In the genomic region with DNA sequence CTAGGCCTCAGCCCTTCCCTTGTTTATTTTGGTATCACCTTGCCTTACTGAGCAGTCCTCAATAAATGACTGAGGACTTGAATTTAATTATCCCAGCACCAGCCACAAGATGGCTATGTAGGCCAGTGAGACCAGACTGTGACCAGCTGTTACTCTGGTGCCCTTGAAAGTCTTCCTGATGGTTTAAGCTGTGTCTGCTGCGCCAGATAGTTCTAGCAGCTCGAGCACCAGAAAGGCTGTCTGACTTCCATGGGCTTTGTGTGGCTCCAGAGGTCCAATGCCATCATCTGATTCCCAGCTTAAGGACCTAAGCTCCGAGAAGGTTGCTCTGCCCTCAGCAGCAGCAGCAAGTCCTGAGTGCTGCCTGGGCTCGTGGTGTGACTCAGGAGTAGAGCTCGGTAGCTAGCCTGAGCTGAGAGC, we compare ENCODE assay signal across 9 mouse cellular contexts. TPM values are rescaled to one million over a fixed set of nuclear protein-coding genes. Genes with fewer than 3 reads are reported as not detected.
DNase-seq lines count a peak whose midpoint lies in the region; ATAC-seq and TF ChIP-seq lines count a peak whose summit lies in the region.
"Had no signal": no experiment of that assay in that cellular context is flagged by ENCODE, and none has a peak within 500 bp of the region (broad histone marks: within the 10 kb centered on the region; RNA-seq: fewer than 3 reads in every experiment).

No protein-coding gene starts in this region.

- no peak for ATAC-seq in limb, embryonic 11.5 days (ENCODE audit: insufficient number of reproducible peaks, low FRiP score, low TSS enrichment, low read depth)
- ATAC-seq in midbrain, postnatal 0 days (ENCODE audit: low FRiP score) = peak; percentile 72; the same call in 1 of the 2 replicates

- no peak overlapping the region for H3K9ac ChIP-seq in limb, embryonic 11.5 days (ENCODE audit: low read length)
- H3K9ac ChIP-seq in midbrain, postnatal 0 days (replicated peaks; ENCODE audit: low read length, poor library complexity, severe bottlenecking) = no peak overlapping the region
- H3K9ac ChIP-seq: embryonic facial prominence, embryonic 15.5 days had no signal

- H3K4me1 ChIP-seq in limb, embryonic 11.5 days (ENCODE audit: control insufficient read depth, insufficient read depth, low read length) = no peaks in the 10 kb centered on the region
- H3K4me1 ChIP-seq in midbrain, postnatal 0 days (ENCODE audit: insufficient read depth, low read length) = no peaks in the 10 kb centered on the region

- TF ChIP-seq CTCF in midbrain, postnatal 0 days (IDR thresholded peaks at IDR 0.05) = peak; percentile 87

- no peaks in the 10 kb centered on the region for H3K36me3 ChIP-seq in limb, embryonic 11.5 days (ENCODE audit: control insufficient read depth, insufficient read depth, low read length)
- H3K36me3 ChIP-seq in midbrain, postnatal 0 days (ENCODE audit: insufficient read depth, low read length) = no peaks in the 10 kb centered on the region
- H3K36me3 ChIP-seq: embryonic facial prominence, embryonic 15.5 days had no signal

- WGBS in limb, embryonic 11.5 days = 66% methylated on average over 5 of the region's 5 CpGs
- 47% methylated on average over 5 of the region's 5 CpGs for WGBS in midbrain, postnatal 0 days

- H3K4me3 ChIP-seq in limb, embryonic 11.5 days (ENCODE audit: low read depth, low read length) = no peak overlapping the region
- H3K4me3 ChIP-seq in midbrain, postnatal 0 days (ENCODE audit: low read depth, low read length) = no peak overlapping the region
- H3K4me3 ChIP-seq: embryonic facial prominence, embryonic 15.5 days had no signal

- H3K9me3 ChIP-seq in limb, embryonic 11.5 days (ENCODE audit: control insufficient read depth, low read length) = no peaks in the 10 kb centered on the region
- H3K9me3 ChIP-seq in midbrain, postnatal 0 days (ENCODE audit: low read length) = no peaks in the 10 kb centered on the region
- H3K9me3 ChIP-seq: embryonic facial prominence, embryonic 15.5 days had no signal

- H3K27ac ChIP-seq in limb, embryonic 11.5 days (replicated peaks; ENCODE audit: low read depth, low read length) = no peak overlapping the region
- peak overlapping the region; percentile 60; the same call in 1 of the 2 replicates for H3K27ac ChIP-seq in midbrain, postnatal 0 days (ENCODE audit: low read depth, low read length)
- H3K27ac ChIP-seq: embryonic facial prominence, embryonic 15.5 days had no signal

- H3K4me2 ChIP-seq in limb, embryonic 11.5 days (ENCODE audit: low read depth, severe bottlenecking) = no peak overlapping the region
- H3K4me2 ChIP-seq in midbrain, postnatal 0 days (ENCODE audit: low read depth, low read length, poor library complexity, severe bottlenecking) = no peak overlapping the region
- H3K4me2 ChIP-seq: embryonic facial prominence, embryonic 15.5 days had no signal

- peak; percentile 32 for DNase-seq in thymus, postnatal 14 days
- no peak for DNase-seq in thymus, adult 18-20 months
- peak; percentile 20 for DNase-seq in cerebellum, adult 8-10 months
- DNase-seq in gonadal fat pad, adult 2 months (ENCODE audit: low read depth) = peak; percentile 23
- peak; percentile 62 for DNase-seq in kidney, adult 18-20 months
- peak; percentile 37 for DNase-seq in limb, embryonic 11.5 days (ENCODE audit: low spot score)
- DNase-seq in midbrain, postnatal 0 days (ENCODE audit: low spot score) = peak; percentile 90
- peak; percentile 68 for DNase-seq in yolk sac, embryonic 10.5 days (ENCODE audit: low spot score)

- H3K27me3 ChIP-seq in limb, embryonic 11.5 days (ENCODE audit: control insufficient read depth, insufficient read depth, low read length) = no peaks in the 10 kb centered on the region
- no peaks in the 10 kb centered on the region for H3K27me3 ChIP-seq in midbrain, postnatal 0 days (ENCODE audit: insufficient read depth, low read length)
- H3K27me3 ChIP-seq: embryonic facial prominence, embryonic 15.5 days had no signal

RNA-seq across cellular contexts. Expression of a gene that starts 20.2 kb away (rescaled TPM):
- polyA plus RNA-seq in gonadal fat pad, adult 2 months (2012; rRNA removed) = 260 and 334 TPM in 2 replicates
- 174 and 194 TPM in 2 replicates for polyA plus RNA-seq in limb, embryonic 11.5 days (2014; fragmentation: Nextera tagmentation; extraction: Ambion mirVana)
- 50.6 and 92.0 TPM in 2 replicates for total RNA-seq in midbrain, postnatal 0 days (2014; rRNA removed)
- 34.3 and 44.6 TPM in 2 replicates for polyA plus RNA-seq in midbrain, postnatal 0 days (2015; fragmentation: Nextera tagmentation; extraction: Ambion mirVana)

RNA-seq across cellular contexts. Expression of a gene that starts 37.1 kb away (rescaled TPM):
- polyA plus RNA-seq in gonadal fat pad, adult 2 months (2012; rRNA removed) = 93.7 and 148 TPM in 2 replicates
- polyA plus RNA-seq in limb, embryonic 11.5 days (2014; fragmentation: Nextera tagmentation; extraction: Ambion mirVana) = 0.52 TPM in 1 of 2 replicates, not detected in the other
- not detected in 2 replicates for total RNA-seq in midbrain, postnatal 0 days (2014; rRNA removed)
- polyA plus RNA-seq in midbrain, postnatal 0 days (2015; fragmentation: Nextera tagmentation; extraction: Ambion mirVana) = 0.11 TPM in 1 of 2 replicates, not detected in the other

RNA-seq across cellular contexts. Expression of a gene that starts 52.2 kb away (rescaled TPM):
- 16.2 and 20.5 TPM in 2 replicates for polyA plus RNA-seq in gonadal fat pad, adult 2 months (2012; rRNA removed)
- polyA plus RNA-seq in limb, embryonic 11.5 days (2014; fragmentation: Nextera tagmentation; extraction: Ambion mirVana) = 3.3 and 3.4 TPM in 2 replicates
- 17.4 and 29.7 TPM in 2 replicates for total RNA-seq in midbrain, postnatal 0 days (2014; rRNA removed)
- polyA plus RNA-seq in midbrain, postnatal 0 days (2015; fragmentation: Nextera tagmentation; extraction: Ambion mirVana) = 4.5 and 4.8 TPM in 2 replicates

RNA-seq across cellular contexts. Expression of a gene that starts 54.0 kb away (rescaled TPM):
- polyA plus RNA-seq in gonadal fat pad, adult 2 months (2012; rRNA removed) = 5.1 TPM in 2 replicates
- polyA plus RNA-seq in limb, embryonic 11.5 days (2014; fragmentation: Nextera tagmentation; extraction: Ambion mirVana) = 14.3 and 15.2 TPM in 2 replicates
- 11.0 and 16.7 TPM in 2 replicates for total RNA-seq in midbrain, postnatal 0 days (2014; rRNA removed)
- 15.2 and 16.8 TPM in 2 replicates for polyA plus RNA-seq in midbrain, postnatal 0 days (2015; fragmentation: Nextera tagmentation; extraction: Ambion mirVana)

RNA-seq across cellular contexts. Expression of a gene that starts 54.2 kb away (rescaled TPM):
- polyA plus RNA-seq in gonadal fat pad, adult 2 months (2012; rRNA removed) = 17.9 and 21.6 TPM in 2 replicates
- 151 and 154 TPM in 2 replicates for polyA plus RNA-seq in limb, embryonic 11.5 days (2014; fragmentation: Nextera tagmentation; extraction: Ambion mirVana)
- total RNA-seq in midbrain, postnatal 0 days (2014; rRNA removed) = 35.9 and 47.6 TPM in 2 replicates
- polyA plus RNA-seq in midbrain, postnatal 0 days (2015; fragmentation: Nextera tagmentation; extraction: Ambion mirVana) = 43.8 TPM in 2 replicates

Comparison
In these comparisons a context has a peak if more than half of its experiments do, and no peak if none do; other contexts are left out.
1. DNase-seq: peak in thymus, postnatal 14 days (single experiment), cerebellum, adult 8-10 months (single experiment), gonadal fat pad, adult 2 months (single experiment), kidney, adult 18-20 months (single experiment), limb, embryonic 11.5 days (single experiment), midbrain, postnatal 0 days (single experiment) and yolk sac, embryonic 10.5 days (single experiment); none in thymus, adult 18-20 months (0 of 2).
2. RNA of a gene that starts 37.1 kb away (polyA plus RNA-seq): 93.7 to 148 TPM in gonadal fat pad, adult 2 months; 0.52 TPM in limb, embryonic 11.5 days and 0.11 TPM in midbrain, postnatal 0 days; every median in the first group is over 10 times any median in the second.